Mouse (Mus musculus) megakaryocyte, embryonic 14.5 days (primary cell): ENCODE data around the gene Psrc1. TPM values are rescaled to one million over a fixed set of nuclear protein-coding genes. Genes with fewer than 3 reads are reported as not detected.
A peak's percentile ranks its signal among the peaks of the same experiment; 100 is the strongest.

ENCODE experiments used
- H3K27me3 ChIP-seq: replicated peaks from 2 replicates; pipeline ENCODE3; 2012; ENCODE audit warnings: inconsistent platforms
- H3K36me3 ChIP-seq: replicated peaks from 2 replicates; pipeline ENCODE3; 2012; ENCODE audit warnings: low read length, inconsistent platforms, mixed read lengths
- H3K4me1 ChIP-seq: 2 replicates; pipeline ENCODE4 v1.6.1; 2012; ENCODE audit warnings: inconsistent platforms
- H3K4me3 ChIP-seq: replicated peaks from 2 replicates; pipeline ENCODE3; 2012; ENCODE audit warnings: moderate library complexity, mild to moderate bottlenecking, inconsistent platforms
- H3K9me3 ChIP-seq: 2 replicates; pipeline ENCODE4 v1.6.1; 2012; ENCODE audit warnings: inconsistent platforms
- FLI1 ChIP-seq: IDR thresholded peaks from 2 replicates; pipeline ENCODE4 v1.6.1; 2012; ENCODE audit warnings: low read length, inconsistent platforms, mixed read lengths
- GATA1 ChIP-seq: IDR thresholded peaks from 3 replicates; pipeline ENCODE4 v1.6.1; 2012; ENCODE audit warnings: mixed read lengths, low read length, inconsistent platforms, borderline replicate concordance
- polyA plus RNA-seq: library from polyadenylated mRNA; stranded (reverse); fragments of >175 nt; gene quantifications from 2 replicates; pipeline ENCODE4 v1.2.3, GENCODE M21; 2012; ENCODE audit warnings: low replicate concordance; ENCODE audit not compliant: insufficient read depth

The Psrc1 gene
- polyA plus RNA-seq, 1 experiment, result 57.7 TPM

DNA sequence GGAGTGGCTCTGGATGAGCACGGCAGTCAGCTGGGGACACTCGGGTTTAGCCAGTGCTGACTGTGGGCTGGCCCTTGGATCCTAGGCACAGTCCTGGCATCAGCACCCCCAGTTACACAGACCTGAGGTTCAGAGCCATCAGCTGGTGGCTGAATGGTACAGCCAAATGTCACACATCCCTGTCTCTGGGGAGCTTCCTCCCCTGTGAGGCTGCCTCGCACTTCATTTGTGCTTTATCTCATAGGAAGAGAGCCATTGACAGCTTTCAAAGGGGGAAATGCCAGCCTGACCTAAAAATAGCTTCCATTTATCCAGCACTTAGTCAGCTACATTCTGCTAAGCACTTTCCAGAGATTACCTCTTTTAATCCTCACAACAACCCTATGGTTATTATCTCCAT lies 20.0 kb upstream of the Psrc1 start:
- H3K9me3 ChIP-seq, result no peaks in the 10 kb centered on the region
- H3K36me3 ChIP-seq, result peaks cover 17% of the 10 kb centered on the region
- peaks cover 52% of the 10 kb centered on the region for H3K4me1 ChIP-seq
- peaks cover 16% of the 10 kb centered on the region for H3K27me3 ChIP-seq
- peak overlapping the region; percentile 59 for H3K4me3 ChIP-seq
- TF ChIP-seq GATA1 (no peak), FLI1 (no peak)

DNA sequence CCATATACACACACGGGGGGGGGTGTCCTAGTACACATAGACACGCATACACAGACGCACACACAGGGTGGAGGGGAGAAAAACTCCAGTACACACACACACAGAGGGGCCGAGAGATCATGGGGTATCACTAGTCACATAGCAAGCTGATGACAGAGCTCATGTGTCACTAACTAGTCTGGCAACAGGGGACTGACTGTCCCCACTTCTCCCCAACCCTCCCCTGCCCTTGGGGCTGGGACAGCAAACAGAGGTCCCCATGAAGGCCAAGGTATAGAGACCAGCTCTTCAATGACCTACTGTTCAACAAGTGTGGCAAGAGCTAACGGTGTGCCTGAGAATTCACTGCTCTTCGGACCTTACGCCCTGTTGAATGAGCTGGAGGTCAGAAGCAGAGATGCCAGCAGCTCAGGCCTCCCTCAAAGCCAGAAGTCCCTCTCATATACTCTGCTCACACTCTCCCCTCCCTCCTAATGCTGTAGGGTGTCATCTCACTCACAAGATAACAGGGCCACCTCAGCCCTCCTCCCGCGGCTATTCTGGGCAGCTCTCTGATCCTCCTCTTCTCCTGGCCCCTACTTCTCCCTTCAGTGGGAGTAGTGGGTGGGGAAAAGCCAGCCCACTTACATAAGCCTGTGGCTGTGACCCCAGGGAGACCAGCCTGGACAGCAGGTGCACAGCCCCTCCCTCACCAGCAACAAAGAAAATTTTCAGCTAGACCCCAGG lies 19.2 kb upstream of the Psrc1 start, which contains the start of gene Mybphl:
Gene Mybphl (plus strand): TSS at position 642 of the 726 bp plus-strand sequence.
- Histone ChIP-seq H3K36me3 (peaks cover 13% of the 10 kb centered on the region), H3K9me3 (no peaks in the 10 kb centered on the region), H3K27me3 (peaks cover 20% of the 10 kb centered on the region), H3K4me3 (peak within 1 kb of the TSS; percentile 47), H3K4me1 (peaks cover 60% of the 10 kb centered on the region)
- TF ChIP-seq FLI1, result no peak
- TF ChIP-seq GATA1, result no peak

DNA sequence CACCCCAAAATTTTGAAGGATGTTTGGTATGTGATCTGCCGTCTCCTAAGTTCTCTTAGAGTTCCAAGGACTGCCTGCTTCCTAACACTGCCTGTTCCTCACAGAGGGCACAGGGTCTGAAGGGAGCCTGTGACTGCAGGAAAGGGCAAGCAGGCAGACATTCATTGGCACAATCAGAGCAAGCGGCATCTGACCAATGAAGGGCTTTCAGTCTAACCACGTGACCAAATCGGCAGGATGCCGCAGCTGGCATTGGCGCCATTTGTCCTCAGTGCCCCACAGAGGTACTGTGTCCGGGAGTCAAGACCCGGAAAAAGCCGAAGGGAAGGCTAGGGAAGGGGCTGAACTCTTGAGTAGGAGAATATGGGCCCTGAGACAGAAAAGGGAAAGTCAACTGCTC lies 16.5 kb upstream of the Psrc1 start:
- peaks cover 61% of the 10 kb centered on the region for H3K4me1 ChIP-seq
- H3K27me3 ChIP-seq, result peaks cover 26% of the 10 kb centered on the region
- no peak overlapping the region for H3K4me3 ChIP-seq
- H3K9me3 ChIP-seq, result no peaks in the 10 kb centered on the region
- TF ChIP-seq FLI1, result no peak
- TF ChIP-seq GATA1, result no peak
- no peaks in the 10 kb centered on the region for H3K36me3 ChIP-seq

DNA sequence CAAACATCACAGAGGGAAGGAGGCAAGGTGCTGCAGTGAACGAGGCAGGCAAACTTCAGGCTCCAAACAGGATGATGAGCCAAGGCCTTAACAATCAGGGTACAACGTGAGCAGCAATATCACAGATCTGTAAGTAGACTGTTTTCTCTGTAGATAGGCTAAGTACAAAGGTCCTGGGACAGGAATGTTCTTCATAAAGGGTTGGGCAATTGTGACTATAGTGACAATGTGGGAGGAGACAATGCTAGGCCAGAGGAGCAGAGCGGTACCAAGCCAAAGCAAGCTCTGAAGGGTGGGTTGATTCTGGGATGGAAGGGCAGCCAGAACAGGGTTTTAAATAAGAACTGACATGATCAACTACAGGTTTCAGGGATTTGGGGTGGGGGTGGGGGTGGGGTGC lies 15.8 kb upstream of the Psrc1 start:
- Histone ChIP-seq H3K9me3 (no peaks in the 10 kb centered on the region), H3K4me3 (no peak overlapping the region), H3K36me3 (no peaks in the 10 kb centered on the region), H3K4me1 (peaks cover 64% of the 10 kb centered on the region), H3K27me3 (peaks cover 28% of the 10 kb centered on the region)
- TF ChIP-seq GATA1 (no peak), FLI1 (no peak)

DNA sequence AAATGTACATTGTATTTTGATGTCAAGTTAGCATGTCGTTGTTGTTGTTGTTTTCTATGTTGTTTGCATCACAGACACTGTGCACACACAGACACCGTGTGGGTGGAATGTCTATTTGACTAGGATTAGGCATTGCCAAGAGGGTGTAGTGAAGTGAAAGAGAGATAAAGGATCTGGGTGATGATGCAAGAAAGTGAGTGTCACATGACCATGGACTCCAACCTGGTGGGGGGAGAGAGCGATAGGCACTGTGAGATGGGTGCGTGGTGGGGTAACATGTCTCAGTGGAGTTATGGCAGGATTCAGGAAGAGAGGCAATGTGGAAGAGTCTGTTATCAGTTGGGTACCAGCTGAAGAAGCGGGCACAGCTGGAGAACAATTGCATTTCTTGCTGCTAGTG lies 14.9 kb upstream of the Psrc1 start:
- H3K4me1 ChIP-seq, result peaks cover 66% of the 10 kb centered on the region
- no peak overlapping the region for H3K4me3 ChIP-seq
- no peaks in the 10 kb centered on the region for H3K36me3 ChIP-seq
- no peaks in the 10 kb centered on the region for H3K9me3 ChIP-seq
- no peak for TF ChIP-seq GATA1
- H3K27me3 ChIP-seq, result peaks cover 28% of the 10 kb centered on the region

DNA sequence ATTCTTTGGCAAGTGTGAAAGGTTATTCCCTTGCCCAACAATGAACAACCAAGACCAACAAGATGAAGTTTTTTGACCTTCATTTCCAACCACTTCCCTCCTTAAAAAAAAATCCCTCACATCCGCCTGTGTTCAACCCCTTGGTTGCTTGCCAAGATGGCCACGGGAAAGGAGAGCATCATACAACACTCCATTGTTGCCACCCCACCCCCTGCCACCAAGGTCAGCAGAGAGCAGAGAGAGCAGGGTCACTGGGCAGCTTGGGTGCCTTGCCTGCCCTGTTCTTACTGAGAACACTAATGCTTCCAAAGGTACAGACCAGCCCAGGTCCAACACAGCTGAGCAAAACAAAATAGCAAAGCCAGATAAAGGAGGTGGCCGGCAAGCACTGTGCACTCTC lies 11.4 kb upstream of the Psrc1 start:
- Histone ChIP-seq H3K9me3 (no peaks in the 10 kb centered on the region), H3K4me1 (peaks cover 55% of the 10 kb centered on the region), H3K27me3 (peaks cover 24% of the 10 kb centered on the region), H3K4me3 (no peak overlapping the region), H3K36me3 (no peaks in the 10 kb centered on the region)
- no peak for TF ChIP-seq GATA1
- no peak for TF ChIP-seq FLI1

GRCm38 (mm10) chr3:108372691-108373090 lies 10.9 kb upstream of the Psrc1 start:
- Histone ChIP-seq H3K4me3 (no peak overlapping the region), H3K36me3 (no peaks in the 10 kb centered on the region)
- no peak for TF ChIP-seq FLI1
- no peak for TF ChIP-seq GATA1

DNA sequence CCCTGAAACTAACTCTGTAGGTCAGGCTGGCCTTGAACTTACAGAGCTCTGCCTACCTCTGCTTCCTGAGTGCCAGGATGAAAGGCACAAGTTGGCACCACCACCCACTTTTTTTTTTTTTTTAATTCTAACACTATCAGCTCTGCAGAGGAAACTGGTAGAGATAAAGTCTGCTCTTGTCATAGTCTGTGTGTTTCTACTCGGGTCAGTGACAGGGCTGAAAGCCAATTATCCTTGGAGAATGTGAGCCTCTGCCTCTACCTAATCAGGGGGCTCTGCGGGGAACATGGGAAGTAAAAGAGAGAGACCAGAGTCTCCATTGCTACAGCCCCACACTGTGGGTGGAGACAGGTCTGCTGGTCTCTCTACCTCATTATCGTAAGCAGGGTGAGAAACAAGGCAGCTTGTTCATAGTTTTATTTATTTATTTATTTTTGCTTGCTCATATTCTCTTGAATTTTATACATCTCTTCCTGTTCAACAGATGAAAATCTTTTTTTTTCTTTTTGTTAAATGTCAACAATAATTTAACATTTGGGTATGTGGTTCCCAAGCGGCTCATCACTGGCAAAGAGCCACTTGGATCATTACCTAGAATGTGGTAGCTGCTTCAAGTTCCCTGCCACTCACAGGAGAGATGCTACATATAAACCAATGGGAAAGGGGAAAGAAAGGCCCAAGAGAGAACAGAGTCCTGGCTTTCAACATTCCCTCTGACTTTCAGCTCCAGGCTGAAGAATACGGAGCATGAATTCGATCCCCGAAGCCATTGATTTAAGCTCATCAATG lies 4.6 kb upstream of the Psrc1 start:
- H3K36me3 ChIP-seq, result no peaks in the 10 kb centered on the region

More at GRCm38 (mm10) chr3:108372691-108373090, 10.9 kb upstream of the Psrc1 start:
- peaks cover 21% of the 10 kb centered on the region for H3K27me3 ChIP-seq
- peaks cover 55% of the 10 kb centered on the region for H3K4me1 ChIP-seq
- H3K9me3 ChIP-seq, result no peaks in the 10 kb centered on the region

GRCm38 (mm10) chr3:108380695-108381094 lies 2.9 kb upstream of the Psrc1 start:
- Histone ChIP-seq H3K9me3 (no peaks in the 10 kb centered on the region), H3K4me1 (peaks cover 70% of the 10 kb centered on the region), H3K27me3 (no peaks in the 10 kb centered on the region), H3K4me3 (no peak overlapping the region), H3K36me3 (peaks cover 14% of the 10 kb centered on the region)
- no peak for TF ChIP-seq FLI1
- no peak for TF ChIP-seq GATA1

More for the DNA sequence above, 4.6 kb upstream of the Psrc1 start:
- TF ChIP-seq FLI1 (no peak), GATA1 (no peak)
- Histone ChIP-seq H3K4me3 (no peak overlapping the region), H3K4me1 (peaks cover 58% of the 10 kb centered on the region), H3K9me3 (no peaks in the 10 kb centered on the region), H3K27me3 (peaks cover 6% of the 10 kb centered on the region)

DNA sequence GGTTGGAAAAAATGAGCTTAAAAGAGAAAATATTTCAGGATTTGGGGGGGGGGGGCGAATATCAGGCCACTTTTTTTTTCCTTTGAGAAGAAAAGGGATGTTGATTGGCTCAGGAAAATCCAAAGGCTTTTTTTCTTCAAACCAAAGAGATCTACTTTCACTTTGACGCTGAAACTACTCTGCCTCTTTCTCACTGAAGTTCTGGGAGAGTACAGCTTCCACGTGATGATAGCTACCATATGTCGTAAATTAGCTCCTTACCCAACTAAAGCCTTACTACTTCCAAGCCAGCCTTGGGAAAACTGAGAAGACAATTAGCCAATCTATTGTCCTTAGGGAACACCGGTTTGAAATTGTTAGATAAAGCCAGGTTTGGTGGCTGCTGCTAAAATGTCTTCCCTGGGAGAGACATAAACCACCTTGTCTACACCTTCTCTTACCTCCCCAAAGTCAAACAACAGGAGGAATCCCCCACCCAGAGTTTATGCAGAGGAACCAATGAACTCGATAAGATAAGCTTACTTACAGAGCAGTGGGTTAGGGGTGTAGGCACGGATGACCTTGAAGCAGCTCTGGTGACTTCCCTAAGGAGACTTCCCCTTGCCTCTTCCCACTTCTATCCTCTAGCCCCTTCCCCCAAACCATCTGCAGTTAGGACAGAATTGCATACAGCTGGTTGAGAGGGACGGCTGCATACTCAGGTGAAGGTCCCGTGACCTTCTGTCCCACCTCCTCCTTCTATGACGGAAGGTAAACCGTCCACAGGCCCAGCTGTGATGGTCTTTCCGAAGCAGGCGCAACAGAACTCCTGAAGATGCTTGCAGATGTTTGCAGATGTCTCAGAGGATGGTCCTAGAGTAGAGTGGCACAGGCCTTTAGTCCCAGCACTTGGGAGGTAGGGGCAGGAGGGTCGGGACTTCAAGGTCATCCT lies 1.4 kb upstream of the Psrc1 start:
- TF ChIP-seq FLI1 (no peak), GATA1 (no peak)
- H3K4me3 ChIP-seq, result peak overlapping the region; percentile 98
- H3K36me3 ChIP-seq, result peaks cover 29% of the 10 kb centered on the region
- peaks cover 83% of the 10 kb centered on the region for H3K4me1 ChIP-seq
- no peaks in the 10 kb centered on the region for H3K27me3 ChIP-seq
- no peaks in the 10 kb centered on the region for H3K9me3 ChIP-seq
